Mouse (Mus musculus) ES-E14 (cell line): ENCODE data around the gene Inpp4b. TPM values are rescaled to one million over a fixed set of nuclear protein-coding genes. Genes with fewer than 3 reads are reported as not detected.

ENCODE experiments used
- DNase-seq: peaks from one replicate; pipeline ENCODE4 v3.0.0-alpha.2; 2013; ENCODE audit warnings: low read depth, low spot score
- H3K27ac ChIP-seq: 2 replicates; pipeline ENCODE4 v1.5.1; 2012; ENCODE audit warnings: low read depth, mild to moderate bottlenecking, low read length, moderate library complexity, mixed read lengths; ENCODE audit not compliant: poor library complexity, insufficient read depth, severe bottlenecking
- H3K36me3 ChIP-seq: 2 replicates; pipeline ENCODE4 v1.6.1; 2012; ENCODE audit warnings: mild to moderate bottlenecking, low read length, moderate library complexity, mixed read lengths; ENCODE audit not compliant: control insufficient read depth, poor library complexity, insufficient read depth, severe bottlenecking
- H3K4me1 ChIP-seq, 2 experiments: fragments of 150-350 bp in 1 of 2; sonication (generic) in 1 of 2; 2 replicates each; pipeline ENCODE4 v1.6.1; 2012; ENCODE audit warnings: low read length in 2 of 2, mild to moderate bottlenecking in 1 of 2, mixed read lengths in 1 of 2; ENCODE audit not compliant: control insufficient read depth in 2 of 2, insufficient read depth in 2 of 2, poor library complexity in 1 of 2
- H3K4me3 ChIP-seq, 2 experiments: fragments of 150-350 bp in 1 of 2; sonication (generic) in 1 of 2; 2 replicates each; pipeline ENCODE4 v1.5.1; 2012; ENCODE audit warnings: low read length in 2 of 2, low read depth in 1 of 2, mild to moderate bottlenecking in 1 of 2, mixed read lengths in 1 of 2; ENCODE audit not compliant: insufficient read depth in 1 of 2, poor library complexity in 1 of 2, severe bottlenecking in 1 of 2
- H3K9ac ChIP-seq: 2 replicates; pipeline ENCODE4 v1.6.1; 2012; ENCODE audit warnings: low read depth, mild to moderate bottlenecking, low read length, mixed read lengths; ENCODE audit not compliant: poor library complexity, insufficient read depth, severe bottlenecking
- H3K9me3 ChIP-seq: fragments of 150-350 bp; sonication (generic); 2 replicates; pipeline ENCODE4 v1.6.1; 2012; ENCODE audit warnings: low read depth, mild to moderate bottlenecking, low read length; ENCODE audit not compliant: control insufficient read depth, insufficient read depth
- CHD2 ChIP-seq: IDR thresholded peaks from 2 replicates; pipeline ENCODE4 v1.6.1; 2014; ENCODE audit warnings: mild to moderate bottlenecking, low read depth, low read length, inconsistent platforms
- HCFC1 ChIP-seq: IDR thresholded peaks from 2 replicates; pipeline ENCODE4 v1.6.1; 2012; ENCODE audit warnings: low read length, inconsistent platforms, borderline replicate concordance; ENCODE audit not compliant: insufficient read depth
- MAFK ChIP-seq: IDR thresholded peaks from 2 replicates; pipeline ENCODE4 v1.6.1; 2014; ENCODE audit warnings: mild to moderate bottlenecking, low read depth, low read length, inconsistent platforms; ENCODE audit not compliant: insufficient read depth
- ZC3H11A ChIP-seq: IDR thresholded peaks from 2 replicates; pipeline ENCODE4 v1.6.1; 2012; ENCODE audit warnings: low read depth, mild to moderate bottlenecking, inconsistent platforms, low read length, borderline replicate concordance
- ZNF384 ChIP-seq: IDR thresholded peaks from 2 replicates; pipeline ENCODE4 v1.6.1; 2012; ENCODE audit warnings: low read depth, low read length, inconsistent platforms
- in situ Hi-C, 2 experiments: fragments of 600-800 bp; cut with MboI; formaldehyde crosslinking; loops; one replicate each; pipeline ENCODE4 v1.15.1; 2025; ENCODE audit warnings: low sequenced_read_pairs in 2 of 2, inconsistent platforms in 1 of 2; ENCODE audit not compliant: unreplicated experiment in 2 of 2
- total RNA-seq: library from RNA; depleted of rRNA; stranded (reverse); fragments of 300-350 nt; gene quantifications from 2 replicates; pipeline ENCODE4 v1.2.3, GENCODE M21; 2012

Inpp4b gene
- total RNA-seq, 1 experiment, result 0.98 TPM

DNA sequence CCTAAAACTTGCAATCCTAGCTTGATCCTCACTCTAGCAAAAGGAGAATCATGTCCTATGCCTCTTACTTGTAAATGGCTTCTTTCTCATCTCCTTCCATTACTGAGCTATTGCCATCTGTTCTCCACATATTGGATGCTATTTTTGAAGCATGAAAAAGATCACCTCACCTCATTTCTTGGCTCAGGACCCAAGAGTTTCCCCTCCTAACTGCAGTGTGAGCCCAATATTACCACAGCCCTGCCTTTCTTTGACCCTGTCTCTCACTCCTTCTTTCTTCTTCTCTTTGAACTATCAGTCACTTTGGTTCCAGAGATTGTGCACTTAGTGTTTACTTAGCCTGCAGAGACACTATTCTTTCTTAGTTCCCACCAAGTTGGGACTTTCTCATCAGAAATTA, 489.1 kb downstream of the Inpp4b start:
- no peaks in the 10 kb centered on the region for H3K9me3 ChIP-seq
- in situ Hi-C loops, result no loop called here
- no peak for TF ChIP-seq ZNF384
- TF ChIP-seq MAFK, result no peak
- no peak for TF ChIP-seq CHD2
- no peak for TF ChIP-seq ZC3H11A
- TF ChIP-seq HCFC1, result no peak
- H3K36me3 ChIP-seq, result no peaks in the 10 kb centered on the region
- no peak overlapping the region for H3K9ac ChIP-seq
- H3K27ac ChIP-seq, result no peak overlapping the region
- no peak for DNase-seq
- H3K4me3 ChIP-seq, result no peak overlapping the region
- no peaks in the 10 kb centered on the region for H3K4me1 ChIP-seq

DNA sequence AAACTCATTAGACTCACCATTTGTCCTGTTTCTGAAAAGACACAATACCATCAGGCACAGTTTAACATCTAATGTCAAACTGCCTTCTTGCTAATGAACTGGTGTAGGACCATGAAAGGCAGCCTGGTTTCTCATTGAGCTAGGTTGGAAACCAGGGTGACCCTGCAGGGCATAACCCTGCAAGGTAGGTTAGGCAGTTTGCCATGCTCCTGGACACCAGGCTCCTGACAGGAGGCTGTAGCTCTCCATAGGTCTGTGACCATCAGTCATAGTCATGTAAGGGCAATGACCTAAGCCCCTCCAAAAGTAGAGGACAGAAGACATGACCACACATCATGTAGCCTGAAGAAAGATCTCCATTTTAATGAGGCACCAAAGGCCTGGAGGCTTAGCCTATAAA, 491.5 kb downstream of the Inpp4b start:
- Histone ChIP-seq H3K4me3 (no peak overlapping the region), H3K27ac (no peak overlapping the region), H3K9ac (no peak overlapping the region), H3K4me1 (no peaks in the 10 kb centered on the region), H3K36me3 (no peaks in the 10 kb centered on the region), H3K9me3 (no peaks in the 10 kb centered on the region)
- in situ Hi-C loops, result no loop called here
- DNase-seq, result no peak
- TF ChIP-seq HCFC1 (no peak), ZC3H11A (no peak), CHD2 (no peak), MAFK (no peak), ZNF384 (no peak)

DNA sequence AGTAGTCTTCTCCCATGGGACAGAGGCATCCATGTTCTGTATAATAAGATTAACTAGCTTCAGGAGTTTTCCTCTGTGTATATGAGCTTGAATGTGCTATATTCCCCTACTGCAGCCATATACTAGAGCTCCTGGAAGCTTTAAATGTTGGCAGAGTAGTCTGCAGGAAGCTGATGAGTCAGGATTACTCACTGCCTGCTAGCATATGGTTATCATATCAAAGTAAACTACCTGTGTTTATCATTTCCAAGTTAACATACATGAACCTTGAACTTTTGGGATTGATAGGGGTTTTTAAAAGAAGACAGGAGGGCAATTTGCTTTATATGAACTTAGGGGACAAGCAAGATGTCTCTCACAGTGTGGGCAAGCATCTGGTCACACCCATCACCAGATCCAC, 498.2 kb downstream of the Inpp4b start:
- H3K36me3 ChIP-seq, result no peaks in the 10 kb centered on the region
- no peak overlapping the region for H3K27ac ChIP-seq
- H3K9me3 ChIP-seq, result no peaks in the 10 kb centered on the region
- no peak for DNase-seq
- in situ Hi-C loops, result no loop called here
- H3K9ac ChIP-seq, result no peak overlapping the region
- H3K4me3 ChIP-seq, result no peak overlapping the region
- no peak for TF ChIP-seq CHD2
- TF ChIP-seq HCFC1, result no peak
- no peak for TF ChIP-seq MAFK
- no peak for TF ChIP-seq ZNF384
- TF ChIP-seq ZC3H11A, result no peak
- H3K4me1 ChIP-seq, result no peaks in the 10 kb centered on the region

DNA sequence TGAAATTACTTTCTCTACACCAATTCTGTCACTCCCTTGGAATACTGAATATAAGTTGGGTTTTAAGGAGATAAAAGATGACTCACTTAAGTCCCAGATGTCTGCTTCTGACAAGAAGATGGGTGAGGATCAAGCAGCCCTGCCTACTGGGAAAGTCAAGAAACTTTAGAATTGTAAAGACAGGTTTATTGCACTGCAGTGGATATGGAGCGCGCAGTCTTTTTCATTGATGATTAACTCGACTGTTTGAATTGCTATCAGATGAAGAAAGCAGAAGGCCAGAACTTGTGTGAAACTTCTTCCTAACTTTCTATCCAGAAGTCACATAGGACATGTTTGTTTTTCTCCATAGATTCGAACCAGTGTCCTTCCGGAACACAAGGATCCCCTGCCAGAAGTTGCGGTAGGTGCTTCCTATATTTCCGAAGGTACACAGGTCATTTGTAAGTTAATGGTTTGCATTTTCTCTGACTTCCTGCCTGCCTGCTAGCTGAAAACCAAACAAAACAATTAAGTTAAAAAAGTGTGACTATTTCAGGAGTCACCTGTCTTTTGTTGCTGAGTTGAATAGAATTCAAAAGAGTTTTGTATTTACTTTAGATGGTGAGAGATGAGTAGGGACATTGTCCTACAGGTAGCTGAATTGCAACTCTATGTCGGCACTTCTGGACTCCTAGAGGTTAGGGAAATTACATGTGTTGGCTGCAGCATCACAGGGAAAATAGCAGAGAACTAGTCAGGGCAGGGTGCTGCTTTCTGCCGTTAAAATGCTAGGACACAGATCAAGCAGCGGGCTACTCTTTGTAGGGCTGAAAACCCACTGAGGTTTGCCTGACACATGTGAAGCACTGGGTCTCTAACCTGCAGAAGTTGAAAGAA, 502.0 kb downstream of the Inpp4b start:
- TF ChIP-seq ZC3H11A (no peak), HCFC1 (no peak), CHD2 (no peak), ZNF384 (no peak), MAFK (no peak)
- in situ Hi-C loops, result no loop called here

More for the DNA sequence above, 502.0 kb downstream of the Inpp4b start:
- Histone ChIP-seq H3K9ac (no peak overlapping the region), H3K36me3 (no peaks in the 10 kb centered on the region), H3K4me1 (no peaks in the 10 kb centered on the region), H3K27ac (no peak overlapping the region), H3K9me3 (no peaks in the 10 kb centered on the region), H3K4me3 (no peak overlapping the region)
- no peak for DNase-seq
